Mouse (Mus musculus) neural tube, postnatal 0 days (tissue): Measurements from ENCODE around the gene Otc. TPM values are rescaled to one million over a fixed set of nuclear protein-coding genes. Genes with fewer than 3 reads are reported as not detected.

ENCODE experiments used
- polyA plus RNA-seq: library from polyadenylated mRNA; unstranded; fragments of >200 nt; fragmentation: Nextera tagmentation; extraction: Ambion mirVana; gene quantifications from 2 replicates; pipeline ENCODE4 v1.2.1, GENCODE M21; 2015

Gene Otc
- not detected in 2 replicates for polyA plus RNA-seq

GRCm38 (mm10) chrX:10251852-10252504 is at the start of gene Otc:
Gene Otc, plus strand, starts transcription at chrX:10252305.

GRCm38 (mm10) chrX:10216410-10216949 is 35.6 kb upstream of the Otc start, which contains the start of gene Rpgr:
Gene Rpgr, minus strand, starts transcription at chrX:10216920.

Other genes with a start within 250 kb of the Otc start
- 3.5 and 3.7 TPM in 2 replicates for gene Srpx, start 134.6 kb upstream of the Otc start, polyA plus RNA-seq
- gene Rpgr, start 35.4 kb upstream of the Otc start, polyA plus RNA-seq = 21.5 and 22.3 TPM in 2 replicates
- gene Tspan7, start 232.9 kb downstream of the Otc start, polyA plus RNA-seq = 680 and 711 TPM in 2 replicates